In genomic region chr6:95013096-95013495, GRCm38 (mm10) we compare ENCODE assay signal across 14 mouse cellular contexts.
"Had no signal": no experiment of that assay in that cellular context is flagged by ENCODE, and none has a peak within 500 bp of the region (broad histone marks: within the 10 kb centered on the region; RNA-seq: fewer than 3 reads in every experiment).

No protein-coding gene starts in this region.

- H3K4me2 ChIP-seq: limb, embryonic 15.5 days; liver, embryonic 12.5 days; lung, embryonic 14.5 days; midbrain, embryonic 11.5 days; midbrain, embryonic 15.5 days; neural tube, embryonic 13.5 days had no signal

- ATAC-seq: liver, embryonic 12.5 days; midbrain, embryonic 15.5 days had no signal

- H3K9ac ChIP-seq: limb, embryonic 15.5 days; liver, embryonic 12.5 days; lung, embryonic 14.5 days; midbrain, embryonic 15.5 days; neural tube, embryonic 13.5 days had no signal

- DNase-seq: kidney, postnatal 25 days; lung, embryonic 14.5 days; lung, postnatal 10 days; lung, postnatal 4 days; right cerebral cortex, adult 18-20 months; right cerebral cortex, postnatal 25 days; thymus, adult 18-20 months; thymus, postnatal 14 days had no signal

- H3K4me1 ChIP-seq: limb, embryonic 15.5 days; liver, embryonic 12.5 days had no signal

- H3K27me3 ChIP-seq: limb, embryonic 15.5 days; liver, embryonic 12.5 days; midbrain, embryonic 15.5 days; neural tube, embryonic 13.5 days had no signal

- H3K36me3 ChIP-seq: limb, embryonic 15.5 days; liver, embryonic 12.5 days; midbrain, embryonic 15.5 days; neural tube, embryonic 13.5 days had no signal

- H3K9me3 ChIP-seq: limb, embryonic 15.5 days; liver, embryonic 12.5 days; midbrain, embryonic 15.5 days; neural tube, embryonic 13.5 days had no signal

- H3K4me3 ChIP-seq: limb, embryonic 15.5 days; liver, embryonic 12.5 days; midbrain, embryonic 15.5 days; neural tube, embryonic 13.5 days had no signal

- H3K27ac ChIP-seq: limb, embryonic 15.5 days; liver, embryonic 12.5 days; midbrain, embryonic 15.5 days; neural tube, embryonic 13.5 days; stomach, postnatal 0 days had no signal
